Mouse (Mus musculus): ENCODE data around the gene Chad. TPM values are rescaled to one million over a fixed set of nuclear protein-coding genes. Genes with fewer than 3 reads are reported as not detected.

Gene Chad
- 0.27 TPM in 1 of 2 replicates, not detected in the other for polyA plus RNA-seq (2012; ENCODE audit: low replicate concordance)

DNA sequence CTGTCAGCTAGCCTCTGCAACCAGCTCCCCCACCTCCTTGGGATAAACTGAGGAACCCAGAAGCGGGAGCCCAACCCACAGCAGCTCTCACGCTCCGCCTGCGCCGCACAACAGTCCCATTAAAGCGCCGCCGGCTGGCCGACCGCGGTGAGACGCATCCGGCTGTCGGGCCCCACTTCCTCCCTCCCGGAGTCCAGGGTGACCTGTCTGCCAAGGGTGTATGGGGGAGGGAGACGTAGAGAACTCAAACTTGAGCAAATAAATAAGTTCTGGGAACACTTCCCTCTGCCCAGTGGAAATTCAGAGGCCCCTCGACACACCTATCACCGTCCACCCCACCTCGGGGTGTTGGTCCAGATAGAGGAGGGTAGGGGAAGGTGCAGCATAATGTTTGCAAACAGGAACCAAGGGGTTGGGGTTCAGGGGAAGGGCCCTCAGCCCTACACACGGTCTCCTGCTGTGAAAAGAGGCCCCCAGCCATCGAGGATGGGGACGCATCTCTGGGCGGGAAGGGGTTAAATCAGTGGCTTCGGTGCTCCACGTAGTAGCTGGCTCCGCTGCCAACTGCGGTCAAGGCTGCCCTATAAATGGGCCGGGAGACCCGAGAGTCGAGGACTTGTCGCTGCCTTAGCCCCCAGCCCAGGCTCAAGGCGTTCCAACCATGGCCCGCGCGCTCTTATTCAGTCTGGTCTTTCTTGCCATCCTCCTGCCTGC is at the start of gene Chad:
Gene Chad, plus strand, starts transcription at position 611 of the 714 bp plus-strand sequence.

DNA sequence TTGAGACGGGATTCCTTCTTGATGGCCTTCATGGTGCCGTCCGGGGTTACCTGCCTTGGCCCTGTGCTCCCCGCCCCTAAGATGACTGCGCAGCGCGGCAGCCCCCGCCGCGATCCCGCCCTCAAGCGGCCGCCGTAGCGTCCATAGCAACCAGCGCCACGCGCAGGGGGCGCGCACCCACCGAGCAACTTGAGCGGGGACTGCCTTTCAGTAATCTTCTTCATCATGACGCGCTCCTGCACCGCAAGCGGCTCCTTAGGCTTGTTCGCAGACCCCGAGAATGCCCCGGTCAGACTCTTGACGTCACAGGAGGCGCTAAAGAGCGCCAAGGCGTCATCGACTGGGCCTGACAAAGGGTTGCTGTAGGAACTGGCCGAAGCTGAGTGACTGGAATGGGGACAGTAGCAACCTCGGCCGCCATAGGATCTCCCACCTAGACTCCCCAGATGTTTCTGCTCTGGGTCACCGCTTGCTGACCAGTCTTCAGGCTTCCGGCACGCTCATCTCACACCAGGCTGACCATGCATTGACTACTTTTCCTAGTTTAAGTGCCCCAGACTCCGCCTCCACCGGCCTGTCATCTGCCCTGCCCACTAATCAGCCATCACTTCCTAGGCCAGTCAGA is 43.5 kb upstream of the Chad start, which contains the start of gene Mycbpap:
Gene Mycbpap, minus strand, starts transcription at position 524 of the 625 bp plus-strand sequence.

DNA sequence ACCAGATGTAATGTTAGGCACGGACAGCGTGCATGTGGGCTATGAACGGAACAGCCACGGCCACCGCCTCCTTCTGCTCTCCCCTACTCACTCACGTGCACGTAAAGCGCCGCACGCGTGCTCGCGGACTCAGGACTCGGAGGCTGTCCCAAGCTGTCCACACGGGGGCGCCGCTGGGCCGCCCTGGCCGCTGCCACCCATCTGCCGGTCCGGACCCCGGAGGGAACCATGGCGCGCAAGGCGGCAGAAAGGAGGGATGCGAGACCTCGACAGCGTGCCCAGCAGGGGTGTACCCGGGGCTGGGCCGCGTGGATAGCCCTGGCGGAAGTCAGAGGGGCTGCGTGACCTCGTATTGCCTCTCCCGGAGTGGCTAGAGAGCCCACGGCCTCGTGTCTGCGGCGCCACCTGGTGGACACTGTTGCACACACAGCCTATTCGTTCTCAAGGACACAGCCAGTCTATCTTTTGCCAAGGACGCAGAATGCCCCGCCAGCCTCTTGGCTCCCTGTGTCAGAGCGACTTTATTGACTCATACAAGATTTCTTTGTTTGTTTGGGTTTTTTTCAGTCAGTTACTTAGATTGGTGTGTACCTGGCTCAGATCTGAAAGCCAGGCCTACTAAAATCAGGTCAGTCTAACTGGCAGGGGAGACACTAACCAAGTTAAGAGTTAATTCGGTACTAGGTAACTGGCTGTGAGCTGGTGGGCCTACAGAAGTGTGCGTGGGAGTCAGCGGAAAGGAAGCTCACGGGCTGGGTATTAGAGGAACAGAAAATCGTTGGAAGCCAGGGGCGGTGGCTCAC is 15.8 kb upstream of the Chad start, which contains the start of gene Rsad1:
Gene Rsad1, minus strand, starts transcription at position 368 of the 803 bp plus-strand sequence.

DNA sequence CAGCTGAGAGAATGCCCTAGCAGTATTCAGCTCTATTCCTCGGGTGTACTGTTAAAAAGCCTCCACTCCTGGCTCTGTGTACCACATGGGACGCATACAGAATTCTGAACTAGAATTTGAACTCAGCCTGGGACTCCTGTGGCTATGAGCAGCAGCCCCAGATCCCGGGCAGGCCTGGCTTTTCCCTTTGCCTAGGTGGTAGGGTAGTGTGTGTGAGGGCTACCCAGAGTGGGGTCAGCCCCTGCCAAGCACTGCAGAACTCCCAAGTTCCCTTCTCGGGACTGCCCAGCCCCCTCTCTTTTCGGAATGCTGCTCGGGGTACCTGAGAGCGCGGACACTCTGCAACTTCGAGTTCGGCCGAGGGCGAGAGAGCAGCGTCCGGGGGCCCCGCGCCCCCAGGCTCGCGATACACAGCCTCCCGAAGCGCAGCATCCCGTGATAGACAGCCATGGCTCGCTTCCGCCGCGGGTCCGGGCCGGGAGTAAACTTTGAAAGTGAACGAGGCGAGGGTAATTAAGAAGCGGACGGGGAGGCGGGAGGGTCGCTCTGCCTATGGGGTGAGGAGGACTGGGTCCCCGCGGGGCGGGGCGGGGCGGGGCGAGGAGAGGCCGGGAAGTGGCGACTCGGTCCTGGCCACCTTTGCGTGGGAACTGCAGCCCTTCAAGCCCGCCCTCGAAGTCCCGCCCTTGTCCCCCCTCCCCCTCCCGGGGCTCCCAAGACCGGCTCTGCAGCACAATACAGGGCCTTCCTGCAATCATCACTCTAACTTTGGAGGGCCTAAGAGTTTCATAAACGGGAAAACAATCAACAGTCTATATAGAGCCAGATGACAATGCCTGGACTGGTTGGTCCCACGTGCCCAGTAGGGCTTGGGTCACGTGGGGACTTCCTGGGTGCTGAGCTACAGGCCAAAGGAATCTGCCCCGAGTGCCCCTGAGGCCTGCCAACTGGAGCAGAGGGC is 36.8 kb downstream of the Chad start, which contains the start of gene Acsf2:
Gene Acsf2, minus strand, starts transcription at position 551 of the 961 bp plus-strand sequence.

Other genes with a start within 250 kb of the Chad start
- 6.1 and 22.5 TPM in 2 replicates for gene Luc7l3, start 243.1 kb upstream of the Chad start, polyA plus RNA-seq (2012; ENCODE audit: low replicate concordance)
- 36.3 and 54.4 TPM in 2 replicates for gene Ankrd40, start 237.0 kb upstream of the Chad start, polyA plus RNA-seq (2012; ENCODE audit: low replicate concordance)
- gene Abcc3, start 172.1 kb upstream of the Chad start, polyA plus RNA-seq (2012; ENCODE audit: low replicate concordance): 2.4 and 6.9 TPM in 2 replicates
- 10.0 and 13.3 TPM in 2 replicates for gene Cacna1g, start 90.8 kb upstream of the Chad start, polyA plus RNA-seq (2012; ENCODE audit: low replicate concordance)
- not detected in 2 replicates for gene Spata20, start 78.9 kb upstream of the Chad start, polyA plus RNA-seq (2012; ENCODE audit: low replicate concordance)
- gene Epn3, start 65.1 kb upstream of the Chad start, polyA plus RNA-seq (2012; ENCODE audit: low replicate concordance): not detected in 2 replicates
- not detected in 2 replicates for gene Mycbpap, start 43.3 kb upstream of the Chad start, polyA plus RNA-seq (2012; ENCODE audit: low replicate concordance)
- 0.38 and 0.81 TPM in 2 replicates for gene Rsad1, start 15.8 kb upstream of the Chad start, polyA plus RNA-seq (2012; ENCODE audit: low replicate concordance)
- 52.4 and 61.1 TPM in 2 replicates for gene Acsf2, start 36.8 kb downstream of the Chad start, polyA plus RNA-seq (2012; ENCODE audit: low replicate concordance)
- gene Lrrc59, start 64.7 kb downstream of the Chad start, polyA plus RNA-seq (2012; ENCODE audit: low replicate concordance): 108 and 211 TPM in 2 replicates
- 24.1 and 26.9 TPM in 2 replicates for gene Mrpl27, start 88.7 kb downstream of the Chad start, polyA plus RNA-seq (2012; ENCODE audit: low replicate concordance)
- 3.7 and 12.1 TPM in 2 replicates for gene Eme1, start 88.9 kb downstream of the Chad start, polyA plus RNA-seq (2012; ENCODE audit: low replicate concordance)
- 11.8 and 17.3 TPM in 2 replicates for gene Xylt2, start 112.5 kb downstream of the Chad start, polyA plus RNA-seq (2012; ENCODE audit: low replicate concordance)
- not detected in 2 replicates for gene Gm11541, start 139.5 kb downstream of the Chad start, polyA plus RNA-seq (2012; ENCODE audit: low replicate concordance)
- not detected in 2 replicates for gene Cdc34b, start 176.7 kb downstream of the Chad start, polyA plus RNA-seq (2012; ENCODE audit: low replicate concordance)
- not detected in 2 replicates for gene Tmem92, start 217.7 kb downstream of the Chad start, polyA plus RNA-seq (2012; ENCODE audit: low replicate concordance)

Measured in leukemia stem cell, adult 10-12 weeks (primary cell).